Comparison of ENCODE assay signal across 8 mouse cellular contexts in genomic region chr10:78279210-78279609, GRCm38 (mm10). TPM values are rescaled to one million over a fixed set of nuclear protein-coding genes. Genes with fewer than 3 reads are reported as not detected.
A peak's percentile ranks its signal among the peaks of the same experiment; 100 is the strongest.
DNase-seq lines count a peak whose midpoint lies in the region; ATAC-seq and TF ChIP-seq lines count a peak whose summit lies in the region.

No protein-coding gene starts in this region.

- 51% methylated on average over 8 of the region's 8 CpGs for WGBS in heart, embryonic 15.5 days
- 34% methylated on average over 8 of the region's 8 CpGs for WGBS in kidney, postnatal 0 days
- WGBS in liver, embryonic 14.5 days (ENCODE audit: insufficient replicate concordance), result 53% methylated on average over 8 of the region's 8 CpGs
- WGBS in neural tube, embryonic 12.5 days, result 56% methylated on average over 8 of the region's 8 CpGs

- H3K9me3 ChIP-seq in heart, embryonic 15.5 days (replicated peaks), result no peaks in the 10 kb centered on the region
- no peaks in the 10 kb centered on the region for H3K9me3 ChIP-seq in kidney, postnatal 0 days (replicated peaks; ENCODE audit: low read length)
- H3K9me3 ChIP-seq in liver, embryonic 14.5 days (ENCODE audit: control insufficient read depth, low read length), result no peaks in the 10 kb centered on the region
- H3K9me3 ChIP-seq in neural tube, embryonic 12.5 days, result no peaks in the 10 kb centered on the region

- no peak overlapping the region for H3K4me3 ChIP-seq in heart, embryonic 15.5 days
- no peak overlapping the region for H3K4me3 ChIP-seq in kidney, postnatal 0 days (replicated peaks; ENCODE audit: low read depth, low read length)
- no peak overlapping the region for H3K4me3 ChIP-seq in liver, embryonic 14.5 days (ENCODE audit: insufficient read depth in 1 of 2, low read depth in 2 of 2, low read length in 2 of 2)
- H3K4me3 ChIP-seq in neural tube, embryonic 12.5 days, result no peak overlapping the region

- peak; percentile 23; the same call in 1 of the 2 replicates for ATAC-seq in heart, embryonic 15.5 days (replicated peaks; ENCODE audit: insufficient number of reproducible peaks, insufficient read depth, low FRiP score, low read depth)
- peak; percentile 80 for ATAC-seq in kidney, postnatal 0 days (replicated peaks; ENCODE audit: low FRiP score, low read depth)
- ATAC-seq in liver, embryonic 14.5 days (ENCODE audit: insufficient read depth), result no peak; the same call in 1 of the 2 replicates
- peak; percentile 53 for ATAC-seq in neural tube, embryonic 12.5 days (ENCODE audit: low FRiP score, low read depth)

- no peaks in the 10 kb centered on the region for H3K27me3 ChIP-seq in heart, embryonic 15.5 days
- no peaks in the 10 kb centered on the region for H3K27me3 ChIP-seq in kidney, postnatal 0 days (ENCODE audit: insufficient read depth, low read length)
- H3K27me3 ChIP-seq in liver, embryonic 14.5 days (ENCODE audit: control insufficient read depth, insufficient read depth, low read length), result no peaks in the 10 kb centered on the region
- H3K27me3 ChIP-seq in neural tube, embryonic 12.5 days (replicated peaks), result no peaks in the 10 kb centered on the region

- H3K36me3 ChIP-seq in heart, embryonic 15.5 days, result peaks cover 51% of the 10 kb centered on the region
- H3K36me3 ChIP-seq in kidney, postnatal 0 days (ENCODE audit: insufficient read depth, low read length), result peaks cover 51% of the 10 kb centered on the region; the same call in 1 of the 2 replicates
- H3K36me3 ChIP-seq in liver, embryonic 14.5 days (replicated peaks; ENCODE audit: control insufficient read depth, insufficient read depth, low read depth), result no peaks in the 10 kb centered on the region
- peaks cover 72% of the 10 kb centered on the region for H3K36me3 ChIP-seq in neural tube, embryonic 12.5 days

- no peak overlapping the region for H3K4me2 ChIP-seq in heart, embryonic 15.5 days
- no peak overlapping the region for H3K4me2 ChIP-seq in kidney, postnatal 0 days (ENCODE audit: low read length)
- no peak overlapping the region for H3K4me2 ChIP-seq in liver, embryonic 14.5 days (ENCODE audit: low read depth)
- H3K4me2 ChIP-seq in neural tube, embryonic 12.5 days (replicated peaks), result no peak overlapping the region

- peak; percentile 88 for TF ChIP-seq CTCF in kidney, postnatal 0 days (IDR thresholded peaks at IDR 0.05; ENCODE audit: low read depth)
- TF ChIP-seq CTCF in liver, embryonic 14.5 days (IDR thresholded peaks at IDR 0.05; ENCODE audit: low read depth), result peak; percentile 92

- no peak for TF ChIP-seq EP300 in liver, embryonic 14.5 days (IDR thresholded peaks at IDR 0.05; ENCODE audit: low read depth)

- H3K9ac ChIP-seq in heart, embryonic 15.5 days, result no peak overlapping the region
- no peak overlapping the region for H3K9ac ChIP-seq in kidney, postnatal 0 days (ENCODE audit: low read depth, low read length)
- H3K9ac ChIP-seq in liver, embryonic 14.5 days (replicated peaks), result no peak overlapping the region
- no peak overlapping the region for H3K9ac ChIP-seq in neural tube, embryonic 12.5 days

- no peak overlapping the region for H3K27ac ChIP-seq in heart, embryonic 15.5 days
- H3K27ac ChIP-seq in kidney, postnatal 0 days, result 0 out of 2 replicates have a peak overlapping the region, but pooled peaks have one; percentile 48
- H3K27ac ChIP-seq in liver, embryonic 14.5 days, result no peak overlapping the region
- no peak overlapping the region for H3K27ac ChIP-seq in neural tube, embryonic 12.5 days

- H3K4me1 ChIP-seq in heart, embryonic 15.5 days (replicated peaks), result no peaks in the 10 kb centered on the region
- H3K4me1 ChIP-seq in kidney, postnatal 0 days (replicated peaks; ENCODE audit: insufficient read depth, low read length), result 0 out of 2 replicates have a peak, but pooled peaks cover 6% of the 10 kb centered on the region
- H3K4me1 ChIP-seq in liver, embryonic 14.5 days (replicated peaks; ENCODE audit: control insufficient read depth in 2 of 2, insufficient read depth in 2 of 2, low read length in 1 of 2), result no peaks in the 10 kb centered on the region
- no peaks in the 10 kb centered on the region for H3K4me1 ChIP-seq in neural tube, embryonic 12.5 days

- DNase-seq in 3134 (ENCODE audit: extremely low read depth, insufficient read length, low spot score), result peak; percentile 35
- peak; percentile 74 for DNase-seq in ES-CJ7 (ENCODE audit: low read depth, low spot score)
- peak; percentile 66 to 73 for DNase-seq in cerebellum, postnatal 25 days
- DNase-seq in kidney, postnatal 0 days (ENCODE audit: low spot score), result peak; percentile 85
- peak; percentile 20 to 37 (median 24) for DNase-seq in liver, embryonic 14.5 days (ENCODE audit: low read depth in 3 of 3, low spot score in 3 of 3)
- DNase-seq in thymus, postnatal 25 days, result peak; percentile 56

RNA-seq across cellular contexts. Expression of gene Trappc10, which starts 34.8 kb away (rescaled TPM):
- polyA plus RNA-seq in heart, embryonic 15.5 days (2015; fragmentation: Nextera tagmentation; extraction: Ambion mirVana), result 10.2 and 10.8 TPM in 2 replicates
- polyA plus RNA-seq in kidney, postnatal 0 days (2015; fragmentation: Nextera tagmentation; extraction: Ambion mirVana), result 17.9 and 21.9 TPM in 2 replicates
- 19.8 and 20.1 TPM in 2 replicates for polyA plus RNA-seq in liver, embryonic 14.5 days (2012; rRNA removed)
- 15.8 and 20.5 TPM in 2 replicates for polyA plus RNA-seq in liver, embryonic 14.5 days (2014; fragmentation: Nextera tagmentation; extraction: Ambion mirVana)
- 24.9 and 28.6 TPM in 2 replicates for polyA plus RNA-seq in neural tube, embryonic 12.5 days (2016; fragmentation: Nextera tagmentation; extraction: Ambion mirVana)

Comparison
In these comparisons a context has a peak if more than half of its experiments do, and no peak if none do; other contexts are left out.
1. DNase-seq: peak in every context shown above with its lines; median percentile 85 in kidney, postnatal 0 days; 74 in ES-CJ7; 70 in cerebellum, postnatal 25 days; 56 in thymus, postnatal 25 days; 35 in 3134; 24 in liver, embryonic 14.5 days.